Mouse (Mus musculus) embryonic facial prominence, embryonic 13.5 days (tissue): ENCODE measurements around the gene Ifi27l2b. TPM values are rescaled to one million over a fixed set of nuclear protein-coding genes. Genes with fewer than 3 reads are reported as not detected.
"Not testable (repeated sequence)": the region's sequence is repeated elsewhere in the genome, so short reads cannot be mapped to it uniquely, and the experiment has no call there.

Experiments
- ATAC-seq: fragments of 200-750 bp; cut with Nextera tagmentation; 2 replicates; pipeline ENCODE4 v1.8.0; 2017; ENCODE audit warnings: low read depth; ENCODE audit not compliant: insufficient number of reproducible peaks, insufficient read depth, low FRiP score, low TSS enrichment
- H3K27ac ChIP-seq: fragments of 300-500 bp; sonication (generic); 2 replicates; pipeline ENCODE4 v1.5.1; 2015; ENCODE audit warnings: moderate library complexity, mild to moderate bottlenecking, inconsistent platforms
- H3K27me3 ChIP-seq: fragments of 300-500 bp; sonication (generic); 2 replicates; pipeline ENCODE4 v1.6.1; 2015; ENCODE audit warnings: mild to moderate bottlenecking, inconsistent platforms
- H3K36me3 ChIP-seq: fragments of 300-500 bp; sonication (generic); 2 replicates; pipeline ENCODE4 v1.6.1; 2015; ENCODE audit warnings: mild to moderate bottlenecking, inconsistent platforms
- H3K4me1 ChIP-seq: fragments of 300-500 bp; sonication (generic); 2 replicates; pipeline ENCODE4 v1.6.1; 2015; ENCODE audit warnings: inconsistent platforms
- H3K4me2 ChIP-seq: fragments of 300-500 bp; sonication (generic); 2 replicates; pipeline ENCODE4 v1.6.1; 2015; ENCODE audit warnings: moderate library complexity, mild to moderate bottlenecking, inconsistent platforms
- H3K4me3 ChIP-seq: fragments of 300-500 bp; sonication (generic); 2 replicates; pipeline ENCODE4 v1.5.1; 2015; ENCODE audit warnings: mild to moderate bottlenecking, inconsistent platforms
- H3K9ac ChIP-seq: fragments of 300-500 bp; sonication (generic); 2 replicates; pipeline ENCODE4 v1.6.1; 2015; ENCODE audit warnings: mild to moderate bottlenecking, inconsistent platforms
- H3K9me3 ChIP-seq: fragments of 300-500 bp; sonication (generic); 2 replicates; pipeline ENCODE4 v1.6.1; 2016; ENCODE audit warnings: inconsistent platforms
- WGBS: fragments of 180-500 bp; shearing (Covaris S2); methylation state at CpG from one replicate; pipeline ENCODE4 v1.1.7; 2015; ENCODE audit warnings: mixed read lengths; 5-methylcytosine and 5-hydroxymethylcytosine counted together
- polyA plus RNA-seq: library from polyadenylated mRNA; unstranded; fragments of >200 nt; fragmentation: Nextera tagmentation; extraction: Ambion mirVana; gene quantifications from 2 replicates; pipeline ENCODE4 v1.2.1, GENCODE M21; 2015

Gene Ifi27l2b
- 0.48 TPM in 1 of 2 replicates, not detected in the other for polyA plus RNA-seq

DNA sequence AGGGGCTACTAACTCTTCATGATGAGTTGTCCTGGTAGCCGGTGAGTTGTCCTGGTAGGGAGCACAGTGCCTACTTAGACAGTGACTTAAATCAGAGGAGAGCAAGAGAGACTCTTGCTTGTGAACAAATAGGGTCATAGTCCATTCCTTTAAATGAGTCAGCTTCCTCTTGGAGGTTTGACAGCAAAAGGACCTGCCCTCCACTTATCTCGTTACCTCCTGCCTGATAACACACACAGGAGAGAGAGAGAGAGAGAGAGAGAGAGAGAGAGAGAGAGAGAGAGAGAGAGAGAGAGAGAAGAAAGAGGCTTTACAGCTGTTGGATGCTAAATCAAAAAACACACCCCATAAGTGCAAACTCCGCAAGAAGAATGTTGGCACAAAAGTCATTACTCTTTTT, at the start of gene Ifi27l2b:
Gene Ifi27l2b (minus strand): TSS at position 84 of the 400 bp plus-strand sequence.
- Histone ChIP-seq H3K4me2 (no peak within 1 kb of the TSS), H3K9me3 (no peaks in the 10 kb centered on the region), H3K27ac (no peak within 1 kb of the TSS), H3K4me1 (no peaks in the 10 kb centered on the region), H3K9ac (no peak within 1 kb of the TSS), H3K36me3 (no peaks in the 10 kb centered on the region), H3K27me3 (no peaks in the 10 kb centered on the region), H3K4me3 (no peak within 1 kb of the TSS)
- ATAC-seq: no peak
- 80% methylated on average over 3 of the region's 3 CpGs for WGBS

DNA sequence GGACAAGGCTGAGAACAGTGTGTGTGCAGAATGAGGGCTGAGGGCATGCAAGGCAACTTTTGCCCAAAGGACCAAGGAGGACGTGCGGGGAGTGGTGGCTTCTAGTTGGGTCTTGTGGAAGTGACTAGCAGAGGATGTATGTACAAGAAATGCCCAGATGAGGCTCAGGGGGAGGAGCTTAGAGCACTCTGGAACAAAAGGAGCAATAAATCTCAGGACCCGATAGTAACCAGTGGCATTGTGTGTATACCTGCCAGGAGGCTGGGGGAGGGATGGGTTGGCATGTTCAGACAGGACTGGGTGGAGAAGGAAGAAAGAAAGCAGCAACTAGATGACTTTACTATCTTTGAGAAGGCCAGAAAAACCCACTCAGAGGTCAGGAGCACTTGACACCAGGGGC, 47.4 kb upstream of the Ifi27l2b start:
- no peak overlapping the region for H3K4me3 ChIP-seq
- no peaks in the 10 kb centered on the region for H3K27me3 ChIP-seq
- H3K9ac ChIP-seq: no peak overlapping the region
- H3K27ac ChIP-seq: no peak overlapping the region
- H3K9me3 ChIP-seq: no peaks in the 10 kb centered on the region
- no peak overlapping the region for H3K4me2 ChIP-seq
- ATAC-seq: no peak
- WGBS: 84% methylated on average over 3 of the region's 3 CpGs
- no peaks in the 10 kb centered on the region for H3K36me3 ChIP-seq
- H3K4me1 ChIP-seq: no peaks in the 10 kb centered on the region

DNA sequence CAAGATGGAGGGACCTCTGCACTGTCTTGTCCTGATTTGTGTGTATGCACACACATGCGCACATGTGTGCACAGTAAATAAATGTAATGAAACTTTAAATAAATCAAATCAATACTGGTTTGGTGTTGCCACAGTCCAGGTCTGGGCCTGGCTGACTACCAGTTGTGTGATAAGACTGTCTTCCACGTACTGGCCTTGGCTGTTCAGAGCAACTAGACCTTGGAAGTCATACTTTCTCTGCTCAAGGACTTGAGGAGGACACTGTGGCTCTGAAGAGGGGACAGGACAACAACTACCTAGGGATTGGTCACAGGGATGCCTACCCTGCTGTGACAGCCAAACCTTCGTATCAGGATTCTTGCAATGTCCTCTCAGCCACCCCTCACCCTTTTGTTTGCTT, 46.3 kb upstream of the Ifi27l2b start:
- WGBS: 67% methylated on average over 3 of the region's 3 CpGs
- H3K9me3 ChIP-seq: no peaks in the 10 kb centered on the region
- no peak for ATAC-seq

DNA sequence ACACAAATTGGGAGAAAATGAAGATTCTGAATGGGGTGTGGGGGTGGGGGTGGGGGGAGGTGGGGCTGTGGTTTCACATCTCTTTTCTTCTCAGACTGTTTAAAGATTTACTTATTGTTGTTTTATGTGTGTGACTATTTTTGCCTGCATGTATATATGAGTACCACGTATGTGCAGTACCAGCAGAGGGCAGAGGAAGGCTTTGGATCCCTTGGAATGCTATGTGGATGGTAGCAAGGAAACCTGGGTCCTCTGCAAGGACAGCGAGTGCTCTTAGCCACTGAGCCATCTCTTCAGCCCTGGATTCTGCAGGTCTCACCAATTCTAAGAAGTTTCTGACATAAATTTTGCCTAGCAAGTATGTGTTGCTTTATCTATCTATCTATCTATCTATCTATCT, 42.2 kb upstream of the Ifi27l2b start:
- H3K9ac ChIP-seq: no peak overlapping the region
- no peaks in the 10 kb centered on the region for H3K4me1 ChIP-seq
- H3K4me3 ChIP-seq: no peak overlapping the region
- no peak overlapping the region for H3K4me2 ChIP-seq
- no peak overlapping the region for H3K27ac ChIP-seq
- WGBS: 72% methylated on average over 2 of the region's 2 CpGs
- H3K9me3 ChIP-seq: no peaks in the 10 kb centered on the region
- H3K27me3 ChIP-seq: no peaks in the 10 kb centered on the region
- no peaks in the 10 kb centered on the region for H3K36me3 ChIP-seq
- ATAC-seq: no peak

More for the DNA sequence above, 46.3 kb upstream of the Ifi27l2b start:
- no peak overlapping the region for H3K4me2 ChIP-seq
- no peaks in the 10 kb centered on the region for H3K27me3 ChIP-seq
- H3K4me3 ChIP-seq: no peak overlapping the region
- H3K27ac ChIP-seq: no peak overlapping the region
- H3K9ac ChIP-seq: no peak overlapping the region
- no peaks in the 10 kb centered on the region for H3K4me1 ChIP-seq
- no peaks in the 10 kb centered on the region for H3K36me3 ChIP-seq

DNA sequence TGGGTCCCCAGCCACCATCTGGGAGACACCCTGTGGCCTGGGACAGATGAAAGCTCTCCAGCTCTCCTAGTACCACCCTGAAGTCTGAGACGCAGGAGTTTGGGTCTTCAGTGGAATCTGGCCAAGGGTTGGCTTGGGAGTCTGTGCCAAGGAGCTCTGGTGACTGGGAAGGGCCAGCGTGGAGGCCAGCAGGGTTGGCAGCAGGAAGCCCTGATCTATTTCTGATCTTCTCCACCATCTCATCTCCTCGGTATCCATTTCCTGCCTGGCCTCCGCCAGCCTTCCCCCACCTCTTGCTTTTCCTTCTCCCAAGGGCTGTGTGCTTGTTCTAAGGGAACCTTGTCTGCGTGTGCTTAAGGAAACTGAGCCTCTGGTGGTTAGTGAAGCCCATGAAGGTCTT, 41.7 kb upstream of the Ifi27l2b start:
- ATAC-seq: no peak
- H3K36me3 ChIP-seq: no peaks in the 10 kb centered on the region
- no peak overlapping the region for H3K9ac ChIP-seq
- H3K4me1 ChIP-seq: no peaks in the 10 kb centered on the region
- H3K4me2 ChIP-seq: no peak overlapping the region
- WGBS: 64% methylated on average over 5 of the region's 5 CpGs
- no peaks in the 10 kb centered on the region for H3K9me3 ChIP-seq
- H3K27ac ChIP-seq: no peak overlapping the region
- no peak overlapping the region for H3K4me3 ChIP-seq
- no peaks in the 10 kb centered on the region for H3K27me3 ChIP-seq

DNA sequence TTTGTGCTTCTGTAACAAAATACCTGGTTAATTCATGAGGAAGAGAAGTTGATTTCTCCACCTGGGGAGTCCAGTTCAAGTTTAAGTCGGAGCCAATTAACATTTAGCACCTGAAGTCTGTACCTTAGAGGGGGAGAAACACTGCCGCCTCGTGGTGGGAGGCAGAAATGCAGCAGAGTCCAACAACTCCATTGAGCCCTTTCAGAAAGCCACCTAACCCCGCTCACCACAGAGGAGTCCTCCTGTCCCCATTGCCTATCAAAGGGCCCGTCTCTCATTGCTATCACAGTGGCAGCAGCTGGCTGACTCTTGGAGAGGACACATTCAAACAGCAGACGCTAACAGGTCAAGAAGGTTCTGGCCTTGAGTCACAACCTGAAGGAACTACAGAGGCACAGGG, 37.5 kb upstream of the Ifi27l2b start:
- H3K4me2 ChIP-seq: no peak overlapping the region
- 27% methylated on average over 6 of the region's 6 CpGs for WGBS
- H3K27me3 ChIP-seq: no peaks in the 10 kb centered on the region
- 0 out of 2 replicates have a peak, but pooled peaks cover 4% of the 10 kb centered on the region for H3K4me1 ChIP-seq
- no peaks in the 10 kb centered on the region for H3K9me3 ChIP-seq
- no peak overlapping the region for H3K9ac ChIP-seq
- no peaks in the 10 kb centered on the region for H3K36me3 ChIP-seq
- H3K27ac ChIP-seq: no peak overlapping the region
- ATAC-seq: no peak
- H3K4me3 ChIP-seq: no peak overlapping the region

DNA sequence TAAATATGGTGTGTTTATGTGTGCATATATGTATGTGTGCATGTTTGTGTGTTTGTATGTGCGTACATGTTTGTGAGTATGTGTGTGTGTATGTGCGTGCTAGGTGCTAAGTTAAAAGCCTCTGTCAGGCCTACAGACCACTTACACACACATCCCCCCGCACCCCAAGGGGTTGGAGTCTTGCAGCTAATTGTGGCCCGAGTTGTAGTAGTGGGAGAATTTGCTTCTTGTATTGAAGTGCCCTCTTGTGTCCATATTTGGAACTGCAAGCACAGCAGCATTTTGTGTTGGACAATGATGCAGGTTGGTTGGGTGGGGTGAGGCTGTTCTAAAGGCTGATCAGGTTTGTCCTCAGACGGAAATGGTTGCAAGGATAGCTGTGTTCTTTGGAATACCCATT, 35.7 kb upstream of the Ifi27l2b start:
- H3K4me3 ChIP-seq: no peak overlapping the region
- WGBS: 39% methylated on average over 5 of the region's 5 CpGs
- ATAC-seq: no peak

DNA sequence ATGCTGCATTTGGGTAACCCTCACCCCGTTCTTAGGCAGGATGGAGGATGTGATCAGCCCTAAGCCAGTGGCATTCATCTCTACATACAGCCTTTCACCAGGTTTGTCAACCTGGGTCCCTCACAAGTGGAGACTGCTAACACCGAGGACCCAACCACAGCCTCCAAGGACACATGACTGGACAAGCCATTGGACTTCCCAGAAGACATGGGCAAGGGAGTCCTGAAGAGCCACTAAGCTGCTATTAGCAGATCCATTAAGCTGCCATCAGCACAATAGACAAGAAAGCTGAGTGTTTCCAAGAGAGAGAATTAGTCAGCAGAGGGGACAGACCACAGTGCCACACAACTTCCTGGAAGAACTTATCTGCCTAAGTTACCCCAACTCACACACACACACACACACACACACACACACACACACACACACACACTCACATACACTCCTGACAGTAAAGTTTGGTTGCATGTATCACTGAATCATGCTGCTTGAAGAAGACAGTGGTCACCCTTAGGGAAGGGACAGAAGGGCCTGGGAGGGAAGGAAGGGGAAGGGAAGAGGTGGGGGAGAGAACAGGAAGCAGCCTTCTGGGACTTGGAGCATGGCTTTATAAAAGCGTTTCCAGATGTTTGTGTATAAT, 34.2 kb upstream of the Ifi27l2b start:
- Histone ChIP-seq H3K4me1 (0 out of 2 replicates have a peak, but pooled peaks cover 4% of the 10 kb centered on the region), H3K4me3 (no peak overlapping the region), H3K36me3 (no peaks in the 10 kb centered on the region), H3K27ac (no peak overlapping the region), H3K27me3 (no peaks in the 10 kb centered on the region), H3K9ac (no peak overlapping the region), H3K4me2 (no peak overlapping the region), H3K9me3 (no peaks in the 10 kb centered on the region)
- ATAC-seq: no peak
- WGBS: 62% methylated on average over 3 of the region's 3 CpGs

More for the DNA sequence above, 35.7 kb upstream of the Ifi27l2b start:
- H3K36me3 ChIP-seq: no peaks in the 10 kb centered on the region
- no peak overlapping the region for H3K27ac ChIP-seq
- H3K9me3 ChIP-seq: no peaks in the 10 kb centered on the region
- H3K4me2 ChIP-seq: no peak overlapping the region
- 0 out of 2 replicates have a peak, but pooled peaks cover 4% of the 10 kb centered on the region for H3K4me1 ChIP-seq
- H3K27me3 ChIP-seq: no peaks in the 10 kb centered on the region
- H3K9ac ChIP-seq: no peak overlapping the region

DNA sequence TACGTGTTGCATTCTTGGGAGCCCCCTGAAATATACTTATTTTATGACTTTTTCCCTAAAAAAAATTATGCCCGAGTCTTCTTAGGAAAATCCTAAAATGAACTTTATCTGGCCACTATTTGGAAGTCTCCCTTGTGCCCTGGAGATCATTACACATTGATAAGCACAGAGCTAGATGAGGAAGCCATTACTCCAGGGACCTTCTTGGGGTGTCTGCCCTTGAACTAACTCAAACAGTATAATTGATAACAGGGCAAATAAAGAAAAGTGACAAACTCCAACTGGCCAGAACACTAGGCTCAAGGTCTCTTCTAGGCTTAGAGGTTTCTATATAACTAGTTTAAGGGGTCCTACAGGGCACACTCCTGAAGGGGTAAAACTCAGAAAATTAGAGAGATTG, 30.7 kb upstream of the Ifi27l2b start:
- Histone ChIP-seq H3K9me3 (no peaks in the 10 kb centered on the region), H3K9ac (no peak overlapping the region), H3K4me2 (no peak overlapping the region), H3K4me1 (0 out of 2 replicates have a peak, but pooled peaks cover 4% of the 10 kb centered on the region), H3K36me3 (no peaks in the 10 kb centered on the region), H3K4me3 (no peak overlapping the region), H3K27ac (no peak overlapping the region), H3K27me3 (no peaks in the 10 kb centered on the region)
- ATAC-seq: no peak
- WGBS: 72% methylated on average over 2 of the region's 2 CpGs

DNA sequence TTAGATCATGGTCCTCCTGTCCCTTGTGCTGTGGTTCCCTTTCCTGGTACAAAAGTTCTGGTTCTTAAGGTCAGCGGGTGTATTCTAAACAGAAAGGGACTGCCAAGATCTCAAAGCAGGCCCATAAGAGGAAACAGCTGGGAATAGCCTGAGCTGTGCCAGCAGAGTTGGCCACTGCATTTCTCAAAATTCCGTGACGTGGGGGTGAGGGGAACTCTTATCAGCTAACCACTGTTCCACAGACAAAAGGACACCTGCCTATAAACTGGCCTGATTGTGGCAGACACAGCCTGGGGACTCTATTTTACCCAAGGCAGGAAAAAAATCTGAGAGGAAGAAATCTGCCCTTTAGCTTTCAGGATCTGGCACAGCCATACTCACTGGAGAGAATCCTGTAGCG, 30.3 kb upstream of the Ifi27l2b start:
- no peaks in the 10 kb centered on the region for H3K9me3 ChIP-seq
- no peak overlapping the region for H3K4me3 ChIP-seq
- no peak overlapping the region for H3K4me2 ChIP-seq
- H3K27me3 ChIP-seq: no peaks in the 10 kb centered on the region
- no peaks in the 10 kb centered on the region for H3K36me3 ChIP-seq
- no peak overlapping the region for H3K27ac ChIP-seq
- WGBS: 67% methylated on average over 4 of the region's 4 CpGs
- H3K9ac ChIP-seq: no peak overlapping the region
- 0 out of 2 replicates have a peak, but pooled peaks cover 4% of the 10 kb centered on the region for H3K4me1 ChIP-seq
- no peak for ATAC-seq

DNA sequence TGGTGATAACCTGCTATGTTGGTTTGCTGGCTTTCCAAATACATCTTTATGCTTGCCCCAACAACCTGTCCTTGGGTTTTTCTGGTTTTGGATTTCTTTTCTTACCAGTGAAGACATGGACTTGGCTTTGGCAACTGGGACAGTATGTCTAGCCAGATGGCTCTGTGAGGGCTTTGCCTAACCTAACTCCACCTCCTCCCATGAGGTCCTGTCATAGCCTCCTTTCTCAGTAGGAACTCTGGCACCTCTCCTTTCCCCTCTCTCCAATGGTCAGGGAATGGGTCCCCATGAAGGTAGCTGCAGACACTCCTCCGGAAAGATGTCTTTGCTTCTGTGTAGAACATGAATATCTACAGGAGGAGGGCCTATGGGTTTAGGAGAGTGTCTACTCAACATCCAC, 29.7 kb upstream of the Ifi27l2b start:
- Histone ChIP-seq H3K36me3 (no peaks in the 10 kb centered on the region), H3K27ac (no peak overlapping the region), H3K9ac (no peak overlapping the region), H3K27me3 (no peaks in the 10 kb centered on the region), H3K4me1 (0 out of 2 replicates have a peak, but pooled peaks cover 4% of the 10 kb centered on the region), H3K9me3 (no peaks in the 10 kb centered on the region), H3K4me3 (no peak overlapping the region), H3K4me2 (no peak overlapping the region)
- ATAC-seq: no peak
- WGBS: 96% methylated on average over 1 of the region's 1 CpGs

DNA sequence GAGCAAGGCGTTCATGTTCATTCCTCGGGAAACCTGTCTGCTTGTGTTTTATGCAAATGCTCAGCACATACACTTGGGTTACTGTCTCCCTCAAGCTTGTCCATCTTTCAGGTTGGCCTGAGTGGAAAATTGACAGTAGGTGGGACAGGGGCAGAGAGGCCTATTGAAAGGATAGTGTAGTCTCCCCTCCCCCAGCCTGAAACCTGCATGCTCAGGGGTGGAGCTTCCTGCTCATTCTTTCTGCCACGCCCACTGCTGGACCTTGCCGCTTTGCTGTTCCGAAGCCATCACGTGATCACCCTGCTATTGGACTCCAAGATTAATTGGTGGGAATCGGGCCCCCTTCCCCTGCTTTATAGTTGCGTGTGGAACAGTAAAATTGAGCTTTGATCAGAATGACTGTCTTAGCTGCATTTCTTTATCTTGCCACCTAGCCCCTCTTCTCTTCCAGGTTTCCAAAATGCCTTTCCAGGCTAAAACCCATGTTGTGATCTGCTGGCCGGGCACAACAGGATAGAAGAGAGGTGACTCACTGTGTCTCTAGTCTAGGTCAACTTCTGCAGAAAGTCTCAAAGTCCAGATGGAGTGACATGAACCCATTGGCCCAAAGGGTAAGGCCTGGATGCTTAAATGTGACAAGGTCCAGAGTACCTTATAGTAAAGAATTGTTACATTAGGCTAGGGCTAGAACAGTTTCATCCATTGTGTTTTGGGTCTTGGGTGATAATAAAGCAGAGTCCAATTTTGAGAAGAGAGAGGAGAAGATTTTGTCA, 27.4 kb upstream of the Ifi27l2b start:
- 63% methylated on average over 9 of the region's 9 CpGs for WGBS
- not testable (repeated sequence) for H3K4me2 ChIP-seq, H3K9ac ChIP-seq, H3K27ac ChIP-seq, H3K27me3 ChIP-seq, H3K4me3 ChIP-seq, H3K9me3 ChIP-seq, H3K4me1 ChIP-seq, H3K36me3 ChIP-seq, ATAC-seq
